8 mouse cellular contexts compared by ENCODE assay signal in genomic region chr14:59440039-59440438, GRCm38 (mm10). TPM values are rescaled to one million over a fixed set of nuclear protein-coding genes. Genes with fewer than 3 reads are reported as not detected.
DNase-seq lines count a peak whose midpoint lies in the region; ATAC-seq lines count a peak whose summit lies in the region.

No protein-coding gene starts in this region.

- peak overlapping the region; percentile 93 for H3K4me3 ChIP-seq in embryonic facial prominence, embryonic 15.5 days (replicated peaks)
- peak overlapping the region; percentile 89 for H3K4me3 ChIP-seq in liver, embryonic 11.5 days (ENCODE audit: low read depth, low read length)

- no peak for ATAC-seq in cerebellum, adult (ENCODE audit: insufficient number of reproducible peaks, low FRiP score, low TSS enrichment)
- no peak for ATAC-seq in embryonic facial prominence, embryonic 15.5 days (ENCODE audit: insufficient number of reproducible peaks, low FRiP score, low TSS enrichment, low read depth)
- ATAC-seq in liver, embryonic 11.5 days (replicated peaks; ENCODE audit: low FRiP score), result no peak

- H3K27ac ChIP-seq in embryonic facial prominence, embryonic 15.5 days (replicated peaks), result no peak overlapping the region
- H3K27ac ChIP-seq in liver, embryonic 11.5 days (ENCODE audit: low read depth, low read length), result peak overlapping the region; percentile 76; the same call in 1 of the 2 replicates

- peak overlapping the region; percentile 82; the same call in 1 of the 2 replicates for H3K9ac ChIP-seq in embryonic facial prominence, embryonic 15.5 days
- peak overlapping the region; percentile 92 for H3K9ac ChIP-seq in liver, embryonic 11.5 days (ENCODE audit: low read depth, low read length)

- H3K36me3 ChIP-seq in embryonic facial prominence, embryonic 15.5 days, result no peaks in the 10 kb centered on the region
- no peaks in the 10 kb centered on the region; the same call in 1 of the 2 replicates for H3K36me3 ChIP-seq in liver, embryonic 11.5 days (ENCODE audit: control insufficient read depth, insufficient read depth, low read length)

- WGBS in embryonic facial prominence, embryonic 15.5 days, result 15% methylated on average over 7 of the region's 7 CpGs
- WGBS in liver, embryonic 11.5 days, result 18% methylated on average over 7 of the region's 7 CpGs

- peaks cover 2% of the 10 kb centered on the region; the same call in 1 of the 2 replicates for H3K4me1 ChIP-seq in embryonic facial prominence, embryonic 15.5 days
- H3K4me1 ChIP-seq in liver, embryonic 11.5 days (replicated peaks; ENCODE audit: control insufficient read depth, insufficient read depth, low read length), result peaks cover 7% of the 10 kb centered on the region

- DNase-seq in cerebellum, adult 9-10 months, result peak; percentile 8
- peak; percentile 13 for DNase-seq in 3134 (ENCODE audit: extremely low read depth, insufficient read length, low spot score)
- DNase-seq in liver, embryonic 11.5 days (ENCODE audit: low spot score), result no peak
- DNase-seq in ovary, postnatal 14 days (ENCODE audit: low spot score), result no peak
- DNase-seq in testis, postnatal 14 days (ENCODE audit: low spot score), result no peak
- DNase-seq in cerebellum, postnatal 10 days, result no peak

- no peaks in the 10 kb centered on the region for H3K27me3 ChIP-seq in embryonic facial prominence, embryonic 15.5 days
- no peaks in the 10 kb centered on the region for H3K27me3 ChIP-seq in liver, embryonic 11.5 days (replicated peaks; ENCODE audit: control insufficient read depth, insufficient read depth, low read length)

- H3K9me3 ChIP-seq in embryonic facial prominence, embryonic 15.5 days (replicated peaks), result no peaks in the 10 kb centered on the region
- H3K9me3 ChIP-seq in liver, embryonic 11.5 days (ENCODE audit: control insufficient read depth, low read length), result no peaks in the 10 kb centered on the region

- peak overlapping the region; percentile 79 for H3K4me2 ChIP-seq in embryonic facial prominence, embryonic 15.5 days (replicated peaks)
- H3K4me2 ChIP-seq in liver, embryonic 11.5 days, result peak overlapping the region; percentile 73

RNA-seq across cellular contexts. Expression of gene Setdb2, which starts 0.6 kb away (rescaled TPM):
- polyA plus RNA-seq in embryonic facial prominence, embryonic 15.5 days (2015; fragmentation: Nextera tagmentation; extraction: Ambion mirVana), result 9.2 and 10.0 TPM in 2 replicates
- 13.0 and 13.4 TPM in 2 replicates for polyA plus RNA-seq in liver, embryonic 11.5 days (2014; fragmentation: Nextera tagmentation; extraction: Ambion mirVana)

RNA-seq across cellular contexts. Expression of gene Cab39l, which starts 0.7 kb away (rescaled TPM):
- polyA plus RNA-seq in embryonic facial prominence, embryonic 15.5 days (2015; fragmentation: Nextera tagmentation; extraction: Ambion mirVana), result 34.9 and 39.8 TPM in 2 replicates
- 47.4 and 54.5 TPM in 2 replicates for polyA plus RNA-seq in liver, embryonic 11.5 days (2014; fragmentation: Nextera tagmentation; extraction: Ambion mirVana)

RNA-seq across cellular contexts. Expression of gene Phf11c, which starts 44.9 kb away (rescaled TPM):
- polyA plus RNA-seq in embryonic facial prominence, embryonic 15.5 days (2015; fragmentation: Nextera tagmentation; extraction: Ambion mirVana), result 0.46 and 0.51 TPM in 2 replicates
- 0.75 and 1.1 TPM in 2 replicates for polyA plus RNA-seq in liver, embryonic 11.5 days (2014; fragmentation: Nextera tagmentation; extraction: Ambion mirVana)

Comparison
In these comparisons a context has a peak if more than half of its experiments do, and no peak if none do; other contexts are left out.
1. DNase-seq: peak in cerebellum, adult 9-10 months (single experiment) and 3134 (single experiment); none in liver, embryonic 11.5 days (single experiment), ovary, postnatal 14 days (single experiment), testis, postnatal 14 days (single experiment) and cerebellum, postnatal 10 days (0 of 2).